Mouse (Mus musculus) gastrocnemius, postnatal 4 days (tissue): ENCODE results near the gene Ccdc114. TPM values are rescaled to one million over a fixed set of nuclear protein-coding genes. Genes with fewer than 3 reads are reported as not detected.

Experiments used
- DNase-seq, 2 experiments: peaks; one replicate each; pipeline ENCODE4 v3.0.0; 2021 to 2022; ENCODE audit warnings: low spot score in 2 of 2, mixed read lengths in 2 of 2
- total RNA-seq, 2 experiments: library from RNA; stranded (reverse); gene quantifications; 2 replicates each; pipeline ENCODE4 v1.2.3; 2021

Ccdc114 gene
- total RNA-seq, 2 experiments from 2014 or later, result 2.4 to 2.5 TPM

- DNase-seq, result no peak
These were observed 49.4 kb downstream of the Ccdc114 start for GRCm38 (mm10) chr7:45973271-45973687.

DNA sequence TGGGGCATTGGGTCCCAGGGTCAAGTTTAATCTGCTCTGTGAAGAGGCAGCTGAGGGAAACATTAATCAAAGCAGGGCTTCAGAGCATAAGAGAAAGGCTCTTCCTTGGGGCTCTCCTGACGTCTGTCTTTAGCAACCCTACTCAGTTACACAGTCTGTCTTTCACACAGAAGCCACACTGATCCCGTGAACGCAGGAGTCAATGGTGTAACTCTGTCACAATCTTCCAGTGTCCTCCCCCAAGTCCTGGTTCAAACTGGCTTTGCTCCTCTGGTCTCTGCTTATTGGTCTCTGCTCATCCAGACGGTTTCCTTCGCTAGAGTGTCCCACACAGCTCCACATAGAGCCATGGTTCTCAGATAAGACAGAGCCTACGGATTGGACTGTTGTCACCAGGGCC, 50.2 kb downstream of the Ccdc114 start:
- DNase-seq, result no peak

DNA sequence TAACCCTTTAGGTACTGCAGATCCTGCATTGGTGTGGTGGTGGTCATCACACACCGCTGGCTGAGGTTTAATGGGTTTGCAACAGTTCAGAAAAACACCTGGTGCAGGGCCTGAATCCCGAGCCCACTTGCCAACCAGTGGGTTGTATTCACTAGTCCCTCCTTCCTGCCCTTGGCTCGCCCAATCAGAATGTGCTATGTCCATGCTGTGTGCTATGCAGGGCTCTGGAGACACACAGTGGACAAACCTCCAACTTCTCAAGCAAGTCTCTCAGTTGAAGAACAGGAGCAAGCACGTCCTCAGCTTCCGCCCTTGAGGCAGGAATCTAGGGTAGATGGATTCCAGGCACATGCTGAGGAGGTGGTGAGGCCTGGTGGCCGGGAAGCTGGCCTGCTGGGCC, 50.6 kb downstream of the Ccdc114 start:
- no peak for DNase-seq

GRCm38 (mm10) chr7:45981612-45982011, 57.7 kb downstream of the Ccdc114 start:
- no peak for DNase-seq

- no peak for DNase-seq
These were observed 63.0 kb downstream of the Ccdc114 start for GRCm38 (mm10) chr7:45986893-45987292.

DNA sequence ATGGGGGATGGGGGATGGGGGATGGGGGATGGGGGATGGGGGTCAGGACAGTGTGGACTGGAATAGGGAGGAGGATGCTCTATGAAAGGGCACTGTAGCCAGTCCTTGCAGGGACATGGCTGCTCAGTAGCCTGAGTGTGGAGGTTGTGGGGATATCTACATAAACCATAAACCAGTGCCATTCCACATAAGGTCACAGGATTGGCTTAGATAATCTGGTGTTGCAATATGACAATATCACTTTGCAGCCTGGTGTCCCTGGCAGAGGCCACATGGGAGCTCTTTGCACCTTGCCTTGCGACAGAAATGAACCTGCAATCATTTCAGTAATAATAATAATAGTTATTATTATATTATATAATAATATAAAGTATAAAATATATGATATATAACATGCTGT, 64.5 kb downstream of the Ccdc114 start:
- DNase-seq, result no peak

DNA sequence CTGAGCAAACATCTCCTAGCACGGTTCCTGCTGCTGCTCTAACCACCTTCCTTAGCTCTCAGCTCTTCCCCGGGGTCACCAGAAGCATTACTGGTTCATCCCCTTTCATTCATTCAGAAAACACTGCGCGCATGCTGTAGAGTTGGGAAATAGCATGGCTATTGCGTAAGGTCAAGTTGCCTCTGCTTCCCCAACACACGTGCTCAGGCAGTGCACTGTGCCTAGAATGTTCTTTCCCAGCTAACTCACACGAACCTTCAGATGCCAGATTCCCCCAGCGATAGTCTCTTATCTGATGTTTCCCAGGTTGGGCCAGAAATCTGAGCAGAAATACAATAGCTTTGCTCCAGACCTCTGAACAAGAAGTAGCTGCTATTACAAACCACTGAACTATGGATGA, 68.6 kb downstream of the Ccdc114 start:
- DNase-seq, result no peak

Other genes with a start within 250 kb of the Ccdc114 start
- 1 to 10 TPM in 1 of 2 experiments, under 1 TPM in 1; 0.88 to 1.3 TPM for gene Ntn5, start 240.1 kb upstream of the Ccdc114 start, total RNA-seq
- gene Sec1, start 229.7 kb upstream of the Ccdc114 start, total RNA-seq, result under 1 TPM; 0.23 to 0.39 TPM
- gene Car11, start 224.2 kb upstream of the Ccdc114 start, total RNA-seq, result 1 to 10 TPM; 4.6 to 4.9 TPM
- 10 to 100 TPM; 22.1 to 26.9 TPM for gene Dbp, start 219.0 kb upstream of the Ccdc114 start, total RNA-seq
- 1,000 to 10,000 TPM in 1 of 2 experiments, 100 to 1,000 TPM in 1; 1,000 to 1,132 TPM for gene Rpl18, start 208.6 kb upstream of the Ccdc114 start, total RNA-seq
- 10 to 100 TPM; 17.4 to 17.9 TPM for gene Sphk2, start 206.1 kb upstream of the Ccdc114 start, total RNA-seq
- gene Fam83e, start 202.9 kb upstream of the Ccdc114 start, total RNA-seq, result under 1 TPM; 0.34 to 0.52 TPM
- not detected for gene Spaca4, start 198.3 kb upstream of the Ccdc114 start, total RNA-seq
- under 1 TPM; 0.54 to 0.65 TPM for gene Lmtk3, start 140.3 kb upstream of the Ccdc114 start, total RNA-seq
- under 1 TPM in 1 of 2 experiments, not detected in 1; 0.60 TPM for gene Sult2b1, start 139.4 kb upstream of the Ccdc114 start, total RNA-seq
- 10 to 100 TPM; 56.1 to 61.5 TPM for gene Cyth2, start 109.5 kb upstream of the Ccdc114 start, total RNA-seq
- under 1 TPM; 0.39 TPM for gene Kcnj14, start 99.3 kb upstream of the Ccdc114 start, total RNA-seq
- 10 to 100 TPM; 17.4 to 18.0 TPM for gene Grwd1, start 93.1 kb upstream of the Ccdc114 start, total RNA-seq
- 100 to 1,000 TPM; 101 to 104 TPM for gene Kdelr1, start 51.3 kb upstream of the Ccdc114 start, total RNA-seq
- 1 to 10 TPM; 1.2 to 1.5 TPM for gene Grin2d, start 45.7 kb upstream of the Ccdc114 start, total RNA-seq
- gene Syngr4, start 27.4 kb upstream of the Ccdc114 start, total RNA-seq, result under 1 TPM; 0.39 to 0.75 TPM
- gene Tmem143, start 27.1 kb upstream of the Ccdc114 start, total RNA-seq, result 10 to 100 TPM; 31.4 to 33.7 TPM
- 10 to 100 TPM; 85.8 to 88.0 TPM for gene Emp3, start 2.7 kb upstream of the Ccdc114 start, total RNA-seq
- gene Abcc6, start 106.2 kb downstream of the Ccdc114 start, total RNA-seq, result under 1 TPM; 0.29 to 0.83 TPM
- gene Nomo1, start 109.6 kb downstream of the Ccdc114 start, total RNA-seq, result 10 to 100 TPM; 44.1 to 47.6 TPM
- gene Kcnj11, start 176.7 kb downstream of the Ccdc114 start, total RNA-seq, result 10 to 100 TPM; 41.4 to 45.1 TPM